Mouse (Mus musculus): ENCODE measurements around the gene Kif21b.

- no peak for TF ChIP-seq CTCF (IDR thresholded peaks at IDR 0.05; ENCODE audit: low read depth, low read length)
- TF ChIP-seq POLR2A (IDR thresholded peaks at IDR 0.05; ENCODE audit: extremely low read depth, insufficient read depth, low read length) = no peak
Measured at GRCm38 (mm10) chr1:136126895-136127294, 4.3 kb upstream of the Kif21b start.

All from liver, adult 2 months (tissue).